29 mouse cellular contexts compared by ENCODE assay signal in the genomic region with DNA sequence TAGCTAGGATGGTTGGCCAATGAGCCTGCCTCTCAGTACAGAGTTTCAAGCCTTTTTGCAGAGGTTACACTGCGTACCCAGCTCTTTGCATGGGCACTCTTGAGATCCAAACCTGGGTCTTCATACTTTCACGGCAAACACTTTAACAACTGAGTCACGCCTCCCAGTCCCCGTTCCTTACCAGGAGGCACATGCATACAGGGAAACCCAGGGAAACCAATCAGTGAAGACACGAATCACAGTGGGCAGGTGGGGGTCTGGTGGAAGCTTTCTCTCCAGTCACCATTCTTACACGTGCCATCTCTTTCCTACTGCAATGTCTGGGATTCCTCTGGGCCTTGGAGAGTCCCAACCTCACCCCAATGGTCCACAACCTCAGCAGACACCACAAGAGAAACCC.
"Had no signal": no experiment of that assay in that cellular context is flagged by ENCODE, and none has a peak within 500 bp of the region (broad histone marks: within the 10 kb centered on the region; RNA-seq: fewer than 3 reads in every experiment).

No protein-coding gene starts in this region.

- H3K27me3 ChIP-seq: limb, embryonic 12.5 days; limb, embryonic 13.5 days; limb, embryonic 15.5 days; liver, embryonic 12.5 days; liver, embryonic 13.5 days; liver, embryonic 15.5 days; lung, embryonic 15.5 days; megakaryocyte, embryonic 14.5 days; midbrain, embryonic 13.5 days; midbrain, embryonic 15.5 days; neural tube, embryonic 12.5 days had no signal

- ATAC-seq: liver, embryonic 12.5 days; lung, postnatal 0 days; midbrain, embryonic 13.5 days; midbrain, embryonic 15.5 days; midbrain, embryonic 16.5 days had no signal

- H3K4me2 ChIP-seq: limb, embryonic 12.5 days; limb, embryonic 13.5 days; limb, embryonic 15.5 days; liver, embryonic 11.5 days; liver, embryonic 12.5 days; liver, embryonic 13.5 days; liver, embryonic 15.5 days; lung, embryonic 14.5 days; lung, embryonic 15.5 days; midbrain, embryonic 11.5 days; midbrain, embryonic 12.5 days; midbrain, embryonic 13.5 days; midbrain, embryonic 15.5 days; neural tube, embryonic 12.5 days had no signal

- H3K9ac ChIP-seq: limb, embryonic 12.5 days; limb, embryonic 13.5 days; limb, embryonic 15.5 days; liver, embryonic 12.5 days; liver, embryonic 13.5 days; liver, embryonic 14.5 days; liver, embryonic 15.5 days; lung, embryonic 14.5 days; lung, embryonic 15.5 days; midbrain, embryonic 12.5 days; midbrain, embryonic 13.5 days; midbrain, embryonic 15.5 days; neural tube, embryonic 12.5 days had no signal

- H3K9me3 ChIP-seq: limb, embryonic 10.5 days; limb, embryonic 12.5 days; limb, embryonic 15.5 days; liver, embryonic 13.5 days; liver, embryonic 15.5 days; lung, embryonic 15.5 days; midbrain, embryonic 10.5 days; midbrain, embryonic 12.5 days; midbrain, embryonic 13.5 days; midbrain, embryonic 15.5 days; neural tube, embryonic 12.5 days had no signal

- H3K4me3 ChIP-seq: left cerebral cortex, adult 2 months; limb, embryonic 10.5 days; limb, embryonic 12.5 days; limb, embryonic 13.5 days; limb, embryonic 15.5 days; liver, embryonic 12.5 days; liver, embryonic 13.5 days; liver, embryonic 15.5 days; lung, embryonic 15.5 days; megakaryocyte, embryonic 14.5 days; midbrain, embryonic 10.5 days; midbrain, embryonic 12.5 days; midbrain, embryonic 13.5 days; midbrain, embryonic 15.5 days; myocyte; neural tube, embryonic 12.5 days had no signal

- DNase-seq: left cerebral cortex, postnatal 4 days; liver, embryonic 13.5 days; lung, adult 18-20 months; lung, adult 2 months; lung, embryonic 14.5 days; lung, postnatal 10 days; lung, postnatal 14 days; lung, postnatal 36 days; midbrain, embryonic 14.5 days had no signal

- H3K36me3 ChIP-seq: midbrain, embryonic 12.5 days; midbrain, embryonic 15.5 days; neural tube, embryonic 12.5 days had no signal

- H3K27ac ChIP-seq: left cerebral cortex, adult 2 months; limb, embryonic 10.5 days; limb, embryonic 12.5 days; limb, embryonic 13.5 days; limb, embryonic 15.5 days; liver, embryonic 12.5 days; liver, embryonic 13.5 days; liver, embryonic 14.5 days; liver, embryonic 15.5 days; midbrain, embryonic 10.5 days; midbrain, embryonic 12.5 days; midbrain, embryonic 13.5 days; midbrain, embryonic 15.5 days; neural tube, embryonic 12.5 days had no signal
